Mouse (Mus musculus): ENCODE results near the gene Gemin7. TPM values are rescaled to one million over a fixed set of nuclear protein-coding genes. Genes with fewer than 3 reads are reported as not detected.

Gene Gemin7
- total and polyA plus RNA-seq, 3 experiments, result 63.2 to 101 (median 64.4) TPM

- Histone ChIP-seq H3K4me1 (ENCODE audit: control insufficient read depth in 1 of 2, insufficient read depth in 2 of 2) (peaks cover 8 to 56% of the 10 kb centered on the region in 2 experiments), H3K27ac (ENCODE audit: insufficient read depth, low read depth) (peak overlapping the region; percentile 77), H3K4me3 (replicated peaks in 1 of 3; ENCODE audit: low read depth in 2 of 3, low read length in 2 of 3, poor library complexity in 1 of 3) (peak overlapping the region; percentile 65 to 73 (median 73)), H3K27me3 (replicated peaks) (no peaks in the 10 kb centered on the region), H3K9ac (ENCODE audit: insufficient read depth, low read depth) (peak overlapping the region; percentile 76), H3K79me2 (replicated peaks; ENCODE audit: control insufficient read depth, extremely low read depth, insufficient read depth, poor library complexity, severe bottlenecking) (peaks cover 42% of the 10 kb centered on the region), H3K36me3 (replicated peaks in 1 of 2; ENCODE audit: control insufficient read depth in 1 of 2, insufficient read depth in 1 of 2, low read length in 1 of 2) (peaks cover 22 to 36% of the 10 kb centered on the region in 2 experiments), H3K4me2 (ENCODE audit: insufficient read depth, low read depth, poor library complexity, severe bottlenecking) (peak overlapping the region; percentile 96), H3K9me3 (replicated peaks; ENCODE audit: low read length) (no peaks in the 10 kb centered on the region)
- dilution Hi-C loops (cut with MboI; ENCODE audit: extremely low pct_ligation_motif_present, extremely low pct_unique_long_range_greater_than_20kb, low sequenced_read_pairs), result no loop called here
- peak; percentile 70 for DNase-seq (ENCODE audit: extremely low read depth)
- in situ Hi-C loops (cut with MboI; ENCODE audit: low pct_ligation_motif_present, low pct_unique_long_range_greater_than_20kb, low sequenced_read_pairs), result loop anchor here (10.0 to 25.0 kb wide), 2 partner anchors 68 to 161 kb away; partner anchors contain the start of genes Bloc1s3, Ckm, Klc3 and Trappc6a
- TF ChIP-seq BHLHE40 (IDR thresholded peaks at IDR 0.05; ENCODE audit: low read depth, low read length), result peak; percentile 91
- TF ChIP-seq NRF1 (IDR thresholded peaks at IDR 0.05; ENCODE audit: low read depth, low read length), result peak; percentile 69
- no peak for TF ChIP-seq SMC3 (IDR thresholded peaks at IDR 0.05; ENCODE audit: low read depth, low read length)
- TF ChIP-seq PAX5 (IDR thresholded peaks at IDR 0.05; ENCODE audit: low read length), result no peak
- TF ChIP-seq POLR2AphosphoS2 (IDR thresholded peaks at IDR 0.05; ENCODE audit: low read depth, low read length), result peak; percentile 57; the same call in 1 of the 2 replicates
- TF ChIP-seq IRF4 (IDR thresholded peaks at IDR 0.05; ENCODE audit: low read depth, low read length), result peak; percentile 83
- peak; percentile 52; the same call in 1 of the 2 replicates for TF ChIP-seq MYC (IDR thresholded peaks at IDR 0.05; ENCODE audit: low read depth, low read length)
- peak; percentile 41; the same call in 1 of the 2 replicates for TF ChIP-seq CHD2 (IDR thresholded peaks at IDR 0.05; ENCODE audit: low read length)
- TF ChIP-seq MAZ (IDR thresholded peaks at IDR 0.05; ENCODE audit: low read depth, low read length), result peak; percentile 83
- TF ChIP-seq ZMIZ1 (IDR thresholded peaks at IDR 0.05; ENCODE audit: low read depth, low read length), result peak; percentile 64
- TF ChIP-seq MAX (IDR thresholded peaks at IDR 0.05; ENCODE audit: low read length), result peak; percentile 78
- TF ChIP-seq CTCF (conservative IDR thresholded peaks at IDR 0.05 in 1 of 2, IDR thresholded peaks at IDR 0.05 in 1 of 2; ENCODE audit: low read depth in 2 of 2, low read length in 2 of 2), result no peak; a peak in 1 of 4 replicates
- TF ChIP-seq MEF2A (IDR thresholded peaks at IDR 0.05; ENCODE audit: borderline replicate concordance, low read depth, low read length), result peak; percentile 77
- 0 out of 2 replicates have a peak, but pooled peaks have one; percentile 15 for TF ChIP-seq EP300 (IDR thresholded peaks at IDR 0.05; ENCODE audit: low read length)
- no peak for TF ChIP-seq ZKSCAN1 (IDR thresholded peaks at IDR 0.05; ENCODE audit: borderline replicate concordance, low read depth, low read length)
- peak; percentile 88 for TF ChIP-seq HCFC1 (IDR thresholded peaks at IDR 0.05; ENCODE audit: low read depth, low read length)
- TF ChIP-seq GABPA (IDR thresholded peaks at IDR 0.05; ENCODE audit: insufficient replicate concordance, low read depth, low read length), result no peak; the same call in 1 of the 2 replicates
- peak; percentile 83 for TF ChIP-seq POLR2A (IDR thresholded peaks at IDR 0.05; ENCODE audit: low read depth, low read length)
- TF ChIP-seq USF1 (IDR thresholded peaks at IDR 0.05; ENCODE audit: low read depth, low read length), result no peak
- TF ChIP-seq ZC3H11A (IDR thresholded peaks at IDR 0.05; ENCODE audit: low read depth, low read length), result no peak
- no peak for TF ChIP-seq JUND (conservative IDR thresholded peaks at IDR 0.05; ENCODE audit: low read depth, low read length)
- TF ChIP-seq USF2 (conservative IDR thresholded peaks at IDR 0.05; ENCODE audit: low read depth, low read length), result no peak
- TF ChIP-seq E2F4 (IDR thresholded peaks at IDR 0.05; ENCODE audit: insufficient replicate concordance, low read depth, low read length), result no peak
- TF ChIP-seq NELFE (IDR thresholded peaks at IDR 0.05; ENCODE audit: low read depth, low read length), result peak; percentile 79
- TF ChIP-seq TBP (conservative IDR thresholded peaks at IDR 0.05; ENCODE audit: low read depth, low read length), result no peak; the same call in 1 of the 2 replicates
- TF ChIP-seq RAD21 (IDR thresholded peaks at IDR 0.05; ENCODE audit: low read depth, low read length), result no peak
- TF ChIP-seq ZNF384 (IDR thresholded peaks at IDR 0.05; ENCODE audit: low read depth, low read length), result no peak
- TF ChIP-seq TCF12 (IDR thresholded peaks at IDR 0.05; ENCODE audit: low read depth, low read length), result peak; percentile 97
- TF ChIP-seq JUN (IDR thresholded peaks at IDR 0.05; ENCODE audit: insufficient read depth, low read depth, low read length), result no peak
- TF ChIP-seq RCOR1 (conservative IDR thresholded peaks at IDR 0.05; ENCODE audit: low read depth, low read length), result no peak
- TF ChIP-seq ELF1 (IDR thresholded peaks at IDR 0.05; ENCODE audit: low read depth, low read length), result peak; percentile 77
- peak; percentile 96 for TF ChIP-seq MXI1 (IDR thresholded peaks at IDR 0.05; ENCODE audit: low read depth, low read length)
- no peak for TF ChIP-seq MAFK (IDR thresholded peaks at IDR 0.05; ENCODE audit: insufficient replicate concordance, low read length)
- TF ChIP-seq SIN3A (IDR thresholded peaks at IDR 0.05; ENCODE audit: low read length), result no peak; the same call in none of the 2 replicates
- TF ChIP-seq CHD1 (IDR thresholded peaks at IDR 0.05; ENCODE audit: low read depth, low read length), result no peak; the same call in none of the 2 replicates
- 0 out of 2 replicates have a peak, but pooled peaks have one; percentile 78 for TF ChIP-seq UBTF (IDR thresholded peaks at IDR 0.05; ENCODE audit: low read depth, low read length)
- TF ChIP-seq KAT2A (IDR thresholded peaks at IDR 0.05; ENCODE audit: insufficient replicate concordance, low read length), result peak; percentile 81; the same call in 1 of the 2 replicates
Observed at GRCm38 (mm10) chr7:19572926-19573775, 4.2 kb downstream of the Gemin7 start.

Data from CH12.LX (cell line).